Mouse (Mus musculus) heart, adult 8-10 months (tissue): ENCODE measurements at regions not wholly inside any gene's neighbourhood (a gene's known extent, or its start where the extent isn't known, plus 50 kb on each side); places are given as distances from the start of the nearest gene placed in this dataset.
A peak's percentile ranks its signal among the peaks of the same experiment; 100 is the strongest.
"Not testable (repeated sequence)": the region's sequence is repeated elsewhere in the genome, so short reads cannot be mapped to it uniquely, and the experiment has no call there.

Experiments
- DNase-seq: peaks from one replicate; pipeline ENCODE4 v3.0.0; 2022; ENCODE audit warnings: low spot score

GRCm38 (mm10) chr14:46591753-46592359 is 168.5 kb upstream of the Cdkn3 start:
- no peak for DNase-seq

DNA sequence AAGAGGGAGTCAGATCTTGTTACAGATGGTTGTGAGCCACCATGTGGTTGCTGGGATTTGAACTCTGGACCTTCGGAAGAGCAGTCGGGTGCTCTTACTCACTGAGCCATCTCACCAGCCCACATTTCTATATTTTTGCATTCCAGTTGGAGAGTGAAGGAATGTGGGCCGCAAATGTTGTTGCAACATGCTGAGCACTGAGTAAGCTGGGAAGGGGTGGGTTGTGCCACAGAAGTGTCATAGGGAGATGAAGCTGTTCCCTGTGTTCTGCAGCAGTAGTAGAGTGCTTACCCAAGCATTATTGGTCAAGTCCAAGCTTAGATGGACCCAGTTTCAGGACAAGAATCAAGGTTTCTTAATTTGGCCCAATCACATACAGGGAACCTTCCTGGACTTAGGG is 169.1 kb upstream of the Cdkn3 start:
- DNase-seq: no peak

- DNase-seq: no peak
Measured at GRCm38 (mm10) chr14:46586093-46586492, 174.2 kb upstream of the Cdkn3 start.

- DNase-seq: no peak
Measured at GRCm38 (mm10) chr14:46578051-46579000, 182.0 kb upstream of the Cdkn3 start.

DNA sequence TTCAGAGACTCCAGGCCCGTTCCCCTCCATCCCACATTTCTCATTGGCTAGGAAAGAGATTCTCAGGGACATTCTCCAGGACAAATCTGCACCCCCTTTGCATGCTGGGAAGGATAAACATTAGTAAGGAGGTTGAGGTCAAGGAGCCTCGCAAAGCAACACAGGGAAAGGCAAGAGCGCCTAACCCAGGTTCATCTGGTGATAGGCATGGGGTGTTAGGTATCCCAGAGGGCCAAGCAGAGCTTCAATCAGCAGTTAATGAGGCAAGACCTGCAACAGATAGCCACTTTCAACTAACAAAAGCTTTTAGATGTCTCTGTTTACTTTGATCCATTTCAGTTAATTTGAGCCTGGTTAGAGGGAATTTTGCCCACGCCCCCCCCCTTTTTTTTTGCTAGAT is 184.5 kb upstream of the Cdkn3 start:
- DNase-seq: no peak

DNA sequence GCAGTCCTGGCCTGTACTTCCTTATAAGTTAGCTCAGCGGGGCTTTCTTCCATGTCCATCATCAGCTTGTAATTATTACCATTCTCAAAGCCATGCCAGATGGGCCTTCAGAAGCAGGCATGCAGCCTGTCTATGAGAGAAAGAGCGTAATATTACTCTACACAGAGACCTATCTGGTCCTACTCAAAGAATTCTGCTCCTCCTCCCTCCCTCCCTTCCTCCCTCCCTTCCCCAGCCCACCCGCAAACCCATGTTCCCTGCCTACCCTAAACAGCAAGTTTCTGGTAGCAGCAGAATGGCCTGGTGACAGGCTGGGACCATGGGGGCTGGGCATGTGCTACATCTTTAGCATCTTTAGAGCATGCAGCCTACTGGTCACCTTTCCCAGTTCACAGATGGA is 184.9 kb upstream of the Cdkn3 start:
- DNase-seq: no peak

DNA sequence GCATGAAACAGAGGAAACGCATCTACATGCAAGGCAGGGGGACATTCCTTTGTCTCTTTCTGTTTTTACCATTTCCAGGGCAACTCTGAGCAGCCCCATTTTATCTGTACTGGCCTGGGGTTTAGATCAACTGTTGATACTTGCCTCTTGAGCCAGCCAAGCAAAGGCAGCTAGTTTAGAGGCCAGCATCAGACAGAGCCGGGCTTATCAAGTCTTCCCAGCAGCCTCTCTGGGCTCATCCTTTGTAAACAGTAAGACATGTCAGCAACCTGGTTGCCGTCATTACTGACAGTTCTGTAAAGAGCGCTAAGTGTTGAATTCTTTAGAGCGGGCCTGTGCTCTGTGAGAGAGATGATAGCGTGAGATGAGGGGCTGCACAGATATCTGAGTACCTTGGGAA is 182.9 kb upstream of the Bmp4 start:
- DNase-seq: no peak

- not testable (repeated sequence) for DNase-seq
Measured at GRCm38 (mm10) chr14:46572972-46573371, 182.5 kb upstream of the Bmp4 start.

DNA sequence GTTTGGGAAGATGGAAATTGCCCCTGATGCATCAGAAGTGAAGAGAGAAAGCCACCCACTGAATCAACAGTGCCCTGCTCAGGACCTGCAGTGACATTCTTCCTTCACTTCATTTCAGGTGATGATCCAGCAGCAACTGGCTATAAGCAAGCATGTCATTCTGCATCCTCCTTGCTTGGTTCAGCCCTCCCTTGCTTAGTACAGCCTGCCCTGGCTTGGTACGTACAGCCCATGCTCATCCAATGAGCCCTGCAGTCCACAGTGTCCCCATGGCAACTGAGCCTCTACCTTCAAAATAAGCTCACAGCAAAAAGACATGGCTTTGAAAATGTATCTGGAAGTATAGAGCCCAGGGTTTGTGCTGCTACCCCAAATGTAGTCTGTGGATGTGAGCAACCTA is 181.4 kb upstream of the Bmp4 start:
- DNase-seq: no peak

- DNase-seq: no peak
Measured at GRCm38 (mm10) chr14:46569273-46569672, 178.8 kb upstream of the Bmp4 start.

DNA sequence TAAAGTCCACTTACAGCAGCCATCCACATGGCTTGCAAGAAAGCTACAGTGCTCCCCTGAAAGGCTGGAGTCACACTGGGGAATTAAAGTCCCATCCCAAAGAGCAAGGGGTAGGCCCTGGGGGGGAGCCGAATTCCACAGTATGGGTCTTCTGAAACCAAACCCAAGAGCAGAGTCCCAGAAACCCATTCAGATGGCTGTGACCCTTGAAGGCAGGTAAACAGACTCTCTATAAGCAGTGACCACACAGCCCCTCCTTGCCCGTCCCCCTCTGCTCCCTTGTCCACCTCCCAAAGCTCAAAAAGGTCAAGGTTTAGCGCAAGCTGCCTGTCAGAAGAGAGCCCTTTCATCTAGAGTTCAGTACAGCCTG is 176.9 kb upstream of the Bmp4 start:
- DNase-seq: no peak

- no peak for DNase-seq
Measured at GRCm38 (mm10) chr14:46566681-46567410, 176.4 kb upstream of the Bmp4 start.

GRCm38 (mm10) chr14:46564998-46565397 is 174.5 kb upstream of the Bmp4 start:
- peak; percentile 49 for DNase-seq

DNA sequence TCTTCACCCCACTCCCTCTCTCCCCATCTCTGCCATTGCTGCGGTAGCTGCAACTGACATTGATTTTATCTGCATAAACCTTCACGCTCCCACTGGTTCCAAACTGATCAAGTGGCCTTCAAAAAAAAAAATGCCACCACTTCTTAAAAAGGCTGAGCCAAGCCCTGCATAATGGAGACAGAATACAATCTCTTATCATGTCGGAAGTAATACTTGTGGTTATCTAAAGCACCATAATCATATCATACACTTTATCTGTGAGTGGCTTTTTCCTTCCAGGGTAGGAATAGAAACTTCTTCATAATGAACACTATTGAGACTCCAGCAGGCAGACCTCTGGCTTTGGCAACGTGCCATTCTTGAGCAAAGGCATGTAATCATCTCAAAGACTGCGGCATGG is 171.5 kb upstream of the Bmp4 start:
- no peak for DNase-seq

GRCm38 (mm10) chr14:46553239-46553638 is 162.8 kb upstream of the Bmp4 start:
- no peak for DNase-seq

DNA sequence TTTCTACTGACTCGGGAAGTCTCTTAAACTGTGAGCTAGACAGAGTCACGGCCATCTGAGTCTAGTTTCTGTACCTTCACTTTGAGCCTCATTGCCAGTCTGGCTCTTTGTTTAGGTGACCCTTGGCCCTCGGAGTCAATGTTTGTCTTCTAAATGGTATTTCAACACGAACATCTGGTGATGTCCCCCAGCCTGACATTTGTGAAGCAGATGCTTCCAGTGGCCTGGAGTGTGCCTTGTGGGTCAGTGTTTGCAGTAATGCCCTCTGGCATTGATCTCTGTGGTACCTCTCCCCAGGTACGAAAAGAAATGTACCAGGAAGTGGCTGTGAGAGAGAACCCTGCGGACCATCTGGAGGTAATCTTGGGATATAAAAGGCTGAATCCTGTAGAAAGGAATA is 155.7 kb upstream of the Bmp4 start:
- no peak for DNase-seq

- DNase-seq: no peak
Measured at GRCm38 (mm10) chr14:46539466-46540187, 149.2 kb upstream of the Bmp4 start.

GRCm38 (mm10) chr14:46536002-46536762 is 145.7 kb upstream of the Bmp4 start:
- DNase-seq: no peak

DNA sequence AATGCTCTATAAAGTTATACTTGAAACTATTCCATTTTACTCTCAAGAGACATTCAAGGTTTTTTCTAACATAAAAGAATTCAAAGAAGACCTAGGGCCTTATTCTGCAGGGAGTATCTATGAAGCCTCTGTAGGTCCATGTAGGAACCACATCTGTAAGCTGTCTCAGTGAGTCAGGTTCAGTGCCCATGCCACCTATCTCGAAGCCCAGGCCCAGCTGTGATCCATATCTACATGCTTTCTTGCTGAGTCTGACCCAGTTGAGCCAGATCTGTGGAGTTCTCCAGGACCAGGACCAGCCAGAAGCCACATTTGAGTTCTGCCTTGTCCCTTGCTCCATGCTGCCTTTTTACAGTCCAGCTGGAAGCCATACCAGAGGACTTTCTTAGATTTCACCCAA is 142.2 kb upstream of the Bmp4 start:
- no peak for DNase-seq

GRCm38 (mm10) chr14:46530452-46530851 is 140.0 kb upstream of the Bmp4 start:
- DNase-seq: no peak

GRCm38 (mm10) chr14:46529086-46529715 is 138.7 kb upstream of the Bmp4 start:
- no peak for DNase-seq
